Mouse (Mus musculus): ENCODE measurements around the gene Gal3st2c. TPM values are rescaled to one million over a fixed set of nuclear protein-coding genes. Genes with fewer than 3 reads are reported as not detected.

Gene Gal3st2c
- polyA plus RNA-seq, 1 experiment, result 0.04 TPM

DNA sequence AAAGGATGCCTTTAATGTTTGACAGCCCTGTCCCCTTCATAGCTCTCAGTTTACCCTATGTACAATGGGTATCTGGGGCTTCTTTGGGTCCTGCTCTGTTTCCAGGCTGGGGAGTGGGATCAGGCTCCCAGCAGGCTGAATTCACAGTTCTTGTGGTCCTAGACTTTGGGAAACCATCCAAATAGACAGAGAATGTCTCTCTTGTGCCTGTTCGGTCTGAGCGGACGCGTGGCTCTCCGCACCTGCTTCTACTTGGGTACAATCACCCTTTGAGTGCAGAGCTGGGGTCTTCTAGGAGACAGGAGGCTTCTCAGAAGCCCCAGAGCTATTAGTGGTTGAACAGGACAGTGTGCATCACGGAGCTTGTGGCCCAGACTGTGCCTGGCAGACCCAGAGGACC, 29.8 kb downstream of the Gal3st2c start, which contains the start of gene Neu4:
Gene Neu4, plus strand, starts transcription at position 301 of the 400 bp plus-strand sequence.
- H3K27me3 ChIP-seq (ENCODE audit: control insufficient read depth, insufficient read depth, low read length), result no peaks in the 10 kb centered on the region
- WGBS, result 88% methylated on average over 6 of the region's 6 CpGs
- TF ChIP-seq CTCF (IDR thresholded peaks at IDR 0.05; ENCODE audit: extremely low read depth, insufficient read depth, insufficient read length, insufficient replicate concordance) (no peak), POLR2A (IDR thresholded peaks at IDR 0.05; ENCODE audit: low read depth, low read length) (no peak)

DNA sequence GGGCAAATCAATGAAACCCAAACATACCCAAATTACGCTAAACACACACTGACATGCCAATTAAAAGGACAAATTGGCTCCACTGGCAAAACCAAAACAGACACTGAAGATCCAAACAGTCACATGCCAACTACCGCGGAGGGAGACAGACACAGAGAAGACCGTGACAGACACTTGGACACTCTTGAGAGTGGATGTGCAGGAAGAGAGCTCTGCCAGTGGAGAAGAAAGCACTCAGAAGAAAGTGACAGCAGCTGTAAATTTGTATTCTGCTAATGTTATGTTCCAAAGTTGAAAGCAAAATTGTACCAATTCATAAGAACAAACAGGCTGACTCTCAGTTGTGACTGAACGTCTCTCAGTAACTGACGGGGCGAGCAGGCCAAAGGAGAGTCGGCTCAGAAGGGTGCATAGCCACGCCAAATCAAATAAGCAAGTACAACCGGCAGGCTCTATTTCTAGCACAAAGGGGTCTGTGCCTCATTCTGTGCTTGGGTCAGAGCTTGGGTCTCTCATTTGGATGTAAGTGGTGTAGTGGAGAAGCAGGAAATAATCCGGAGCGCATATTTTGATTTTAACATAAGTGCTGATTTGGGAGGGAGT, 37.3 kb downstream of the Gal3st2c start:
- H3K27ac ChIP-seq (ENCODE audit: insufficient read depth, low read length), result no peak overlapping the region
- no peak for DNase-seq (ENCODE audit: low read depth in 1 of 2, low spot score in 2 of 2)
- H3K27me3 ChIP-seq (ENCODE audit: control insufficient read depth, insufficient read depth, low read length), result no peaks in the 10 kb centered on the region
- H3K4me3 ChIP-seq (ENCODE audit: extremely low read depth, insufficient read depth, insufficient read length), result no peak overlapping the region
- WGBS, result 93% methylated on average over 12 of the region's 12 CpGs
- no peaks in the 10 kb centered on the region; the same call in 1 of the 2 replicates for H3K4me1 ChIP-seq (ENCODE audit: control insufficient read depth, insufficient read depth, insufficient read length)
- no peaks in the 10 kb centered on the region for H3K36me3 ChIP-seq (ENCODE audit: control insufficient read depth, insufficient read depth, low read length)
- no peak for TF ChIP-seq CTCF (IDR thresholded peaks at IDR 0.05; ENCODE audit: extremely low read depth, insufficient read depth, insufficient read length, insufficient replicate concordance)

More for the DNA sequence above, 29.8 kb downstream of the Gal3st2c start, which contains the start of gene Neu4:
- H3K36me3 ChIP-seq (ENCODE audit: control insufficient read depth, insufficient read depth, low read length), result no peaks in the 10 kb centered on the region
- H3K27ac ChIP-seq (ENCODE audit: insufficient read depth, low read length), result no peak within 1 kb of the TSS
- no peak within 1 kb of the TSS for H3K4me3 ChIP-seq (ENCODE audit: extremely low read depth, insufficient read depth, insufficient read length)
- H3K4me1 ChIP-seq (ENCODE audit: control insufficient read depth, insufficient read depth, insufficient read length), result no peaks in the 10 kb centered on the region; the same call in 1 of the 2 replicates
- no peak for DNase-seq (ENCODE audit: low read depth in 1 of 2, low spot score in 2 of 2)

GRCm38 (mm10) chr1:94028741-94029140, 38.4 kb downstream of the Gal3st2c start:
- H3K36me3 ChIP-seq (ENCODE audit: control insufficient read depth, insufficient read depth, low read length), result no peaks in the 10 kb centered on the region
- 93% methylated on average over 2 of the region's 2 CpGs for WGBS
- no peaks in the 10 kb centered on the region for H3K27me3 ChIP-seq (ENCODE audit: control insufficient read depth, insufficient read depth, low read length)
- TF ChIP-seq POLR2A (IDR thresholded peaks at IDR 0.05; ENCODE audit: low read depth, low read length) (no peak), CTCF (IDR thresholded peaks at IDR 0.05; ENCODE audit: extremely low read depth, insufficient read depth, insufficient read length, insufficient replicate concordance) (no peak)
- H3K4me3 ChIP-seq (ENCODE audit: extremely low read depth, insufficient read depth, insufficient read length), result no peak overlapping the region
- H3K4me1 ChIP-seq (ENCODE audit: control insufficient read depth, insufficient read depth, insufficient read length), result no peaks in the 10 kb centered on the region
- DNase-seq (ENCODE audit: low read depth in 1 of 2, low spot score in 2 of 2), result no peak
- H3K27ac ChIP-seq (ENCODE audit: insufficient read depth, low read length), result no peak overlapping the region

GRCm38 (mm10) chr1:94033075-94033602, 42.8 kb downstream of the Gal3st2c start:
- Histone ChIP-seq H3K27me3 (ENCODE audit: control insufficient read depth, insufficient read depth, low read length) (no peaks in the 10 kb centered on the region), H3K36me3 (ENCODE audit: control insufficient read depth, insufficient read depth, low read length) (no peaks in the 10 kb centered on the region), H3K4me3 (ENCODE audit: extremely low read depth, insufficient read depth, insufficient read length) (no peak overlapping the region), H3K4me1 (ENCODE audit: control insufficient read depth, insufficient read depth, insufficient read length) (peaks cover 3% of the 10 kb centered on the region; the same call in 1 of the 2 replicates), H3K27ac (ENCODE audit: insufficient read depth, low read length) (no peak overlapping the region)
- 89% methylated on average over 2 of the region's 2 CpGs for WGBS
- TF ChIP-seq CTCF (IDR thresholded peaks at IDR 0.05; ENCODE audit: extremely low read depth, insufficient read depth, insufficient read length, insufficient replicate concordance) (no peak), POLR2A (IDR thresholded peaks at IDR 0.05; ENCODE audit: low read depth, low read length) (no peak)
- DNase-seq (ENCODE audit: low read depth in 1 of 2, low spot score in 2 of 2), result no peak

DNA sequence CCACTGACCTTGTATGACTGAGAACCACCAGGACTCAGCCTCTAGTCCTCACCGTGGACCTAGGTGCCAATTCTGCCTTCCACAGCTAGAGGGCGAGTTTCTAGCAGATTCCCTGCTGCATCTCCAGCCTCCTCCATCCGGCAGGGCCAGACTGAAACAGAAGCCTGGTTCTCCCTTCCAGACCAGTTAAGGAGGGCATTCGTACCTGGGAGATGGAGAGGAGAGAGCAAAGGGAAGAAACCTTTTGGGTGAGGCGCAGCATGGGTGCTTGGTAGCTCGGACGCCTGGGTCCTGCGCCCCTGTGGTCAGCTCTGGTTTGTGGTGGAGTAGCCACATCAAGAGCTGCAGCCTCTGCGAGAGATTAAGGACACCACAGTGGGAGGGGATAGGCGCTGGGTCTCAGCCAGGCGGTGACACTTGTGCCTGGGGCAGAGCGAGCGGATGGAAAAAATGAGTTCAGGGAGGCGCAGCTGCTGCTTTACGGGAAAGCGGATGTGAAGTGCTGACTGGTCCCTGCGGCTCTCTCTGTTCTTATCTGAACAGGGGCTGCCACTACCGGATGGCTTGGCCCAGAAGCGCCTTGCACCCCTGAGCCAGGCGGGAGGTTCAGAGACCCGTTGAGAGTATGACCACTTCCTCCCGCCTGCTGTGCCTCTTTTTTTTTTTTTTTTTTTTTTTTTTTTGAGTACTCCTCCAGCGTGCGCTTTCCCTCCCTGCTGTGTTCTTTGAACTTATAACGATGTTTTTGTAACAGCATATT, 44.9 kb downstream of the Gal3st2c start:
- peak overlapping the region; percentile 55 for H3K4me3 ChIP-seq (ENCODE audit: extremely low read depth, insufficient read depth, insufficient read length)
- no peaks in the 10 kb centered on the region for H3K36me3 ChIP-seq (ENCODE audit: control insufficient read depth, insufficient read depth, low read length)
- H3K27ac ChIP-seq (ENCODE audit: insufficient read depth, low read length), result peak overlapping the region; percentile 63
- WGBS, result under 1% methylated on average over 25 of the region's 25 CpGs
- TF ChIP-seq CTCF (IDR thresholded peaks at IDR 0.05; ENCODE audit: extremely low read depth, insufficient read depth, insufficient read length, insufficient replicate concordance) (peak; percentile 82; the same call in 1 of the 2 replicates), POLR2A (IDR thresholded peaks at IDR 0.05; ENCODE audit: low read depth, low read length) (no peak; the same call in 1 of the 2 replicates)
- H3K4me1 ChIP-seq (ENCODE audit: control insufficient read depth, insufficient read depth, insufficient read length), result peaks cover 3% of the 10 kb centered on the region; the same call in 1 of the 2 replicates
- DNase-seq (ENCODE audit: low read depth in 1 of 2, low spot score in 2 of 2), result peak; percentile 68 to 76
- H3K27me3 ChIP-seq (ENCODE audit: control insufficient read depth, insufficient read depth, low read length), result no peaks in the 10 kb centered on the region

DNA sequence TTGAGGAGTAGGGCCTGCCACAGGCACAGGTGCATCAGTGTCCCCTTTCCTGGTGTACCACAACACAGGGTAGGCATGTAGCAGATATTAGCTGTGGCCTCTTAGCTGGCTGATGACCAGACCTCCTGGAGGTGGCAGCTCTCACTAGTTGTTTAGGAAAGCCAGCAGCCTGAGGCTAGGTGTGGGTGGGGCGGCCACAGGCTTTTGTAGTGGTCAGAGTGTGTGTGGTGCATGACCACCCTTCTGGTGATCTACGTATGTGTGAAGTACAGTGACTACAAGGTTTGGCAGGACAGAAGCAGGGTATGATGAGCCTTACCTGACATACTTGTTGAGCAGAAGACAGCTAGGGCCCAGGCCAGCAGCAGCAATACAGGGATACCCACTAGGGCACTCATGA, 50.1 kb downstream of the Gal3st2c start:
- no peak overlapping the region for H3K4me3 ChIP-seq (ENCODE audit: extremely low read depth, insufficient read depth, insufficient read length)
- peaks cover 3% of the 10 kb centered on the region; the same call in 1 of the 2 replicates for H3K4me1 ChIP-seq (ENCODE audit: control insufficient read depth, insufficient read depth, insufficient read length)
- H3K36me3 ChIP-seq (ENCODE audit: control insufficient read depth, insufficient read depth, low read length), result no peaks in the 10 kb centered on the region
- no peak for DNase-seq (ENCODE audit: low read depth in 1 of 2, low spot score in 2 of 2)
- H3K27me3 ChIP-seq (ENCODE audit: control insufficient read depth, insufficient read depth, low read length), result no peaks in the 10 kb centered on the region
- TF ChIP-seq POLR2A (IDR thresholded peaks at IDR 0.05; ENCODE audit: low read depth, low read length), result no peak
- no peak for TF ChIP-seq CTCF (IDR thresholded peaks at IDR 0.05; ENCODE audit: extremely low read depth, insufficient read depth, insufficient read length, insufficient replicate concordance)
- WGBS, result 81% methylated on average over 2 of the region's 2 CpGs
- H3K27ac ChIP-seq (ENCODE audit: insufficient read depth, low read length), result no peak overlapping the region

Measured in spleen, adult 2 months (tissue).